Mouse (Mus musculus): ENCODE measurements at regions not wholly inside any gene's neighbourhood (a gene's known extent, or its start where the extent isn't known, plus 50 kb on each side); places are given as distances from the start of the nearest gene placed in this dataset.

DNA sequence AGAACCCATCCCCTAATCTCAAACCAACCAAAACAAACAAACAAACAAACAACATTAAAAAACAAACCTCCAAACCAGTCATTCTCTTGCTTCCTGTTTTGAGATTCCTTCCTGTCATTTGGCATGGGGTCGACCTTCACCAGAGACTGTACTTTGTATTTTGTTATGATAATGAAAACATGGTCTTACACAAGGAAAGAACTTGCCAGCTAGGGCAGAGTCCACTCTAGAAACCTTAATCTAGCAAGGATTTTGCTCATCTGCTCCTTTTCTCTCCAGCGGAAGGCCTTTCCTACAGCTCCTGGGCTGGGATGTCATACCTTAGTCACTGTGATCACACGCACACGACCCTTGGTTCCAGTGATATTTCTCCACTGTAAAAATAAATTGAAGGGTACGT lies 75.0 kb upstream of the Vash1 start:
- no peak for TF ChIP-seq KAT2A (IDR thresholded peaks at IDR 0.05; ENCODE audit: insufficient replicate concordance, low read length)
- no peak for TF ChIP-seq HCFC1 (IDR thresholded peaks at IDR 0.05; ENCODE audit: low read depth, low read length)
- no peak for TF ChIP-seq MAX (IDR thresholded peaks at IDR 0.05; ENCODE audit: low read length)
- TF ChIP-seq MYC (IDR thresholded peaks at IDR 0.05; ENCODE audit: low read depth, low read length) = no peak
